Mouse (Mus musculus) small intestine, adult 2 months (tissue): ENCODE results near the gene Tmc6.

ENCODE experiments used
- CTCF ChIP-seq: fragments of 200-500 bp; IDR thresholded peaks from 2 replicates; pipeline ENCODE4 v1.5.1; 2012; ENCODE audit warnings: low read depth, mild to moderate bottlenecking, control low read depth, inconsistent platforms, low read length, moderate library complexity, mixed read lengths; ENCODE audit not compliant: insufficient replicate concordance, insufficient read length; ENCODE audit errors: extremely low read depth
- POLR2A ChIP-seq: fragments of 200-500 bp; IDR thresholded peaks from 2 replicates; pipeline ENCODE4 v1.6.1; 2012; ENCODE audit warnings: low read depth, mild to moderate bottlenecking, control low read depth, inconsistent platforms, low read length, moderate library complexity

DNA sequence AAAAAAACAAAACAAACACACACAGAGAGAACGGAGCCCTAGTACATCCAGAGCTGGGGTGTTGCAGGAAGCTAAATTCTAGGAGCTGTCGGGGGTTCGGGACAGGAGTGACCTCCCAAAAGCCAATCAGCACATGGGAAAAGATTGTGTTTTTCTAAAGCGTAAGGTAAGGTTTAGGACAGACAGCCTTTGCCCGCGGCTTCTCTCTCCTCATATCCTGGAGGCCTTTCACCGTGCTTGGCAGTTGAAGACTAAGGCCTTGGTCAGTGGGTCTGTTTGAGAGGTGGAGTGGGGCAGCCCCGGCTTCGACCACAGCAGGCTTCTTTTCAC, 672 bp upstream of the Tmc6 start:
- TF ChIP-seq POLR2A: 0 out of 2 replicates have a peak, but pooled peaks have one; percentile 13
- no peak for TF ChIP-seq CTCF
